Mouse (Mus musculus): ENCODE data around the gene Bmper.

DNA sequence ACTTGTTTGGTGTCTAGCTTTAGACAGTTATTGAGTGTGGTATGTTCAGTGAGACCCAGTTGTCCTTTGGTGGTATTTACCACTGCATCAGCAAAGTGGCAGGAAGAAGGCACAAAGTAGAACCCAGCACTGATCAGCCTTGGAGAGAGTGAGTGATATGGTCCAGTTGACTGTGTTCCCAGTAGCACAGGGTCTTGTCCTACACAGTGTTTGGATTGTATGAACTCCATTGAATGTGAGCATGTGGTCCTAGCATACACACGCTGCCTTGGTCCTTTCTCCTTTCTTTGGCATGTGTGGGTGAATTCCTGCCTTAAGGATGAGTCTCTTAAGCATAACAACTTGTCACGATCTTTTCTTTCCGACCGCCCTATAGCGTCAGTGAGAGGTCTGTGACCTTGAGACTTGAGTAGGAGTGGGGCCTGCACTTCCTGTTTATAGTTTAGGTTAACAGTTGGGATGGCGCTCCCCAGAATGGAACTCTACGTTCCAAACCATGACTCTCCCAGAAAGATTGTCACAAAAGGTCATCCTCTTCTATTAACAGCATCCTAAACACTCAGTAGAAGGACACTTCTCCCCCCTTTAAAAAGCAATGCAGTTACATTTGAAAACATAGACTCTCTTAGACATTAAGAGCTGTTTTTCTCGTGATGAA, 10.7 kb downstream of the Bmper start:
- TF ChIP-seq CTCF (IDR thresholded peaks at IDR 0.05; ENCODE audit: low read depth), result no peak
- TF ChIP-seq EP300 (IDR thresholded peaks at IDR 0.05; ENCODE audit: low read depth), result no peak
